Mouse (Mus musculus): ENCODE results near the gene Gm17655. TPM values are rescaled to one million over a fixed set of nuclear protein-coding genes. Genes with fewer than 3 reads are reported as not detected.
"Not testable (repeated sequence)": the region's sequence is repeated elsewhere in the genome, so short reads cannot be mapped to it uniquely, and the experiment has no call there.

Gm17655 gene
- 1 to 10 TPM; 2.9 to 3.6 TPM for total RNA-seq (2021)
- long read RNA-seq, experiment 1: 0 reads
- long read RNA-seq, experiment 2, partial matches to known transcripts: 0 of 1 reads
- long read RNA-seq, experiment 2, other reads (novel, unspliced or antisense): 1 of 1 reads

- intact Hi-C loops (cut with DNase I); DNase-seq: not testable (repeated sequence)
Measured at GRCm38 (mm10) chr5:110072413-110072812, at the start of gene Gm17655. TSS of gene Gm17655 (minus strand) at chr5:110072513.

DNA sequence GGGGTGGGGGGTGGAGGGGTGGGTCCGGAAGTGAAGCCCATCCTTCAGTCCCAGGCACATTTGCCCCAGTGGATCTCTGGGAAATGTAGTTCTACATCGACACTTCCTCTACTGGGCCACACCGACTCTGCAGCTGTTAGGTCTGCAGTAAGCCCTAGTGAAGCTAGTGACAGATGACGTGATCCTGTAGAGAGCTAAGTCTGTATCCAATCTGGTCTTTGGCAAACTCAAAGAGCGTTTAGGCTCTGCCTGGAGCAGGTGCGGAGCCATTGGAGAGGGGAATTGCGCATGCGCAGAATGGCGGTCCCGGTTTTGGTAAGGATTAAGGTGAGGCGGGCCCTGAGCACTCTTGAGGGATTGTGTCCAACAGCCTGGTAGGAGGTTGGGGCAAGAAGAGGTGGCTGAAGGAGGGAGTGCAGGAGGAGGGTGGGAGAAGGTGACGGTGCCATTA lies 37.7 kb upstream of the Gm17655 start, which contains the start of gene Zfp605:
Zfp605 (plus strand) TSS at position 102 of the 451 bp plus-strand sequence.
- intact Hi-C loops (cut with DNase I): loop anchor here (2.0 kb wide), 1 partner anchor 25 kb away; the partner anchor contains the start of gene Chfr
- DNase-seq: peak; percentile 87 to 88

DNA sequence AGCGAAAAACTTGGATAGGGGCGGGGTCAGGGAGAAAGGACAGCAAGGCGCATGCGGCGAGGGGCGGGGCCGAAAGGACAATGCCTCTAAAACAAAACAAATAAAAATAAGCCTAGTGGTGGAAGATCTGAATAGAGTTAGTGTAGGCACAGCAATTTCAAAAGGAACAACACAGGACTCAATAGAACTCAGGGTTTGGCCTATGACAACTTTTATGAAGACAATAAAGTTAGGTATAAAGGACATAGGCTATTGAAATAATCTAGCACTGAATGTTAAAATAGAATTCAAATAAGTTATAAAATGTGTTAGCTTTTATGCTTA lies 36.0 kb upstream of the Gm17655 start:
- no peak for DNase-seq
- intact Hi-C loops (cut with DNase I): no loop called here

DNA sequence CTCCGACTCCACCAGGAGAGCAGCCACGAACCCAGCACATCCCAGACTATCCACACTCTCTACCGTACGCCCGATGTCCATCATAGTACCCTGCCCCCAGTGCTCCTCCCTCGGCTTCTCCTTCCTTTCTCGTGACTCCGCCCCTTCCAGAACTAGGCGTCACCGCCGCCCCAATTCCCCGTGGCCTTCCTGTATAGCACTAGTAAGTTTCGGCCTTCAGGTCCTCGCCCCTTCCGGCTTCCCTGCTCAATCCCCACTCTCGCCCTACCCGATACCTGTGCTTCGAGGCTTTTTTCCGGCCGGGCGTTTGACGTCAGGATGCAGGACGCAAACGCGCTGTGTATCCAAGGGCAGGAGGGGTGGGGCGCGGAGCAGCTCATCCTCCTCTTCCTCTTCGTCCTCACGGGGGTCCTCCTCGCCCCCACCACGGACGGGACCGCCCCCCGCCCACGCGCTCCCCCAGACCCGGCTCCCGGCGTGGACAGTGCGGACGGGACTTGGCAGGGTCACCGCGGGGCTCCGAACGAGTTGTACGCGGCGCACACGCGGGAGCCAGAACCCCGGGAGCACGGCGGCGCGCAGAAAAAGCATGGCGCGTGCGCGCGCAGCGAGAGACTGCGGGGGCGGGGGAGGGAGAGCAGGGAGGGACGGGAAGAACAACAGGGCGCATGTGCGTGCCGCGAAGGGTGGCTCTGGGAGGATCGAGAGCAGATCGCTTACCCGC lies 35.4 kb upstream of the Gm17655 start, which contains the start of gene Gtpbp6:
Gtpbp6 (minus strand) TSS at position 617 of the 724 bp plus-strand sequence.
- intact Hi-C loops (cut with DNase I): no loop called here
- DNase-seq: peak; percentile 95

DNA sequence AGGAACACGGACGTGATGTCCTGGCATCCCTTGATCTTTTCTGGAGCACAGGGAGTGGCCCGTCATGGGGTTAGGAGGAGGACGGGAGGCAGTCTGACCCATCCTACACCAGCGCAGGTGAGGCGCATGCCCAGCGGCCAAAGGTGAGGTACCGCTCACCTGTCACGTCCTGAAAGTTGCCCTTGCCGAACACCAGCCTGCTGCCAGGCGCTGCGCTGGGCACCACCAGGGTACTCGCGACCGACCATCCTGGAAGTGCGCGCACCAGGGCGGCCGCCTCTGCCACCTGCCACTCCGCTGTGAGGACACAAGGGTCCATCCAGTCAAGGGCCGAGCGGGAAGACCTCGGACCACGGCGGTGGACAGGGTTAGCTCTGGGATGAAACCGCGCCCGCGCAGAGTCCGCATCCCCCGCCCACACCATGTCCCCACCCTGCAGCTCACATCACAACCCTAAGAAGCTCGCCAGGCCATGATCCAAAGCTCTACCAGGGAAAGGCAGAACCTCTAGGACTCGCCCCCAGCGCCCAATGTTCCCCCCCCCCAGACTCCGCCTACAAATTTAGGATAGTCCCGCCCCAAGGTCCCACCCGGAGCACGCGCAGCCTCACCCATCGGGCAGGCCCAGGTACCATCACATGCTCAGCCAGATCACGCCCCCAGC lies 34.7 kb upstream of the Gm17655 start:
- no peak for DNase-seq
- intact Hi-C loops (cut with DNase I): no loop called here

GRCm38 (mm10) chr5:110106140-110106871 lies 34.0 kb upstream of the Gm17655 start:
- DNase-seq: no peak

DNA sequence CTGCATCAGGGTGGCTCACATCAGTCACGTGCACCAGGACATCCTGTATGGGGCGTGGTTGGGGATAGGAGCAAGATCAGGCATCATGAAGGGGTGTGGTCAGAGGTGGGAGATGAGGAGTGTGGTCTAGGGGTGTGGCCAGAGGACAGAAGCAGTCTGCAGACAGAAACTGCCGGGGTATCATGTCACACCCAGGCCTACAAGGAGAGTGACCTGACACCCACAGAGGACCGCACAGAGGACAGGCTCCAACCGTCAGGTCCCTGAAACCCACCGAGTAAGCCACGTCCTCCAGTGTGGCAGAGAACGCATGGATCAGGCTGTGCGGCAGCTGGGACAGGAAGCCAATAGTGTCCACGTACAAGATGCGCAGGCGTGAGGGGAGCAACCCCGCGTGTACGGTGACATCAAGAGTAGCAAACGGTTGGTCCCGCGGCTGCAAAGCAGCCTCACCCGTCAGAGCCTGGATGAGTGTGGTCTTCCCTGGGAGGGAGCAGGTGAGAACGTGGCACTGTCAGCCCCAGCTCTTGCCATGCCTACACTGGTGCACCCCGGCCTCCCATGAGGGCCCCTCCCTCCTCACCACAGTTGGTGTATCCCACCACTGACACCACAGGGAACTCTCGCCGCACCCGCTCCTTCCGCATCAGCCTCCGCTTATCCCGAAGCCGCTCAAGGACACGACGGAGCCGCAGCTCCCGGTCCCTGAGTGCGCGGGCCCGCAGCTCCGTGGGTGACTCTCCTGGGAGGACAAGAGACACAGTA lies 32.5 kb upstream of the Gm17655 start:
- no peak for DNase-seq
- intact Hi-C loops (cut with DNase I): no loop called here

More at GRCm38 (mm10) chr5:110106140-110106871, 34.0 kb upstream of the Gm17655 start:
- intact Hi-C loops (cut with DNase I): no loop called here

DNA sequence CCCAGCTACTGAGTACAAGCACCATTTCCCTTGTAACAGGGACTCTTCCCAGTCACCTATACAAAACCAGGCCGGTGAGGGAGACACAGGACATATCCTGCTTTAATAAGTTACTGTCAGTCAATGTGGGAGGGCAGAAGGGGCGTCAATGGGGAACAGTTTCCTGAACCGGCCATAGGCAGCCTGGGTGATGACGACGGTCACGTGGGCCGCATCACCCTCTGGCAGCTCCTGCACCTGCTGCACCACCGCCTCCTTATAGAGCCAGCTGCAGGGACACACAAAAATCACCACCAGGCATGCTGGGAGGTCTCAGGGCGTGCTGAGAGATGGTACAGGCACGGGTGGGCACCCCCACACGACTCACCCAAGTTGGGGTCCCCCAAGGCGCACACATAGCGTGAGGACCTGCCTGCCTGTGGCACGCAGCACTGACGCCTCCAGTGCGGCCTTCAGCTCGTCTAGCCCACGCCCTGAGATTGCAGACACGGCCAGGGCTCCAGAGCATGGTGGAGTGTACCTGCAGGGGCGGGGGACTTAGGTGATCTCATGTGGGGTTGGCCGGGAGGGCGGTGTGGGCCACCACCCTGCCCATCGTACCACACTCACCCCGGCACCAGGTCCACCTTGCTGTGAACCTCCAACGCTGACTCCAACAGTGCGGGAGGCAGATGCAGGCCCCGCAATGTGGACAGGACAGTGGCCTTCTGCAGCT lies 31.7 kb upstream of the Gm17655 start:
- intact Hi-C loops (cut with DNase I): no loop called here
- DNase-seq: no peak

DNA sequence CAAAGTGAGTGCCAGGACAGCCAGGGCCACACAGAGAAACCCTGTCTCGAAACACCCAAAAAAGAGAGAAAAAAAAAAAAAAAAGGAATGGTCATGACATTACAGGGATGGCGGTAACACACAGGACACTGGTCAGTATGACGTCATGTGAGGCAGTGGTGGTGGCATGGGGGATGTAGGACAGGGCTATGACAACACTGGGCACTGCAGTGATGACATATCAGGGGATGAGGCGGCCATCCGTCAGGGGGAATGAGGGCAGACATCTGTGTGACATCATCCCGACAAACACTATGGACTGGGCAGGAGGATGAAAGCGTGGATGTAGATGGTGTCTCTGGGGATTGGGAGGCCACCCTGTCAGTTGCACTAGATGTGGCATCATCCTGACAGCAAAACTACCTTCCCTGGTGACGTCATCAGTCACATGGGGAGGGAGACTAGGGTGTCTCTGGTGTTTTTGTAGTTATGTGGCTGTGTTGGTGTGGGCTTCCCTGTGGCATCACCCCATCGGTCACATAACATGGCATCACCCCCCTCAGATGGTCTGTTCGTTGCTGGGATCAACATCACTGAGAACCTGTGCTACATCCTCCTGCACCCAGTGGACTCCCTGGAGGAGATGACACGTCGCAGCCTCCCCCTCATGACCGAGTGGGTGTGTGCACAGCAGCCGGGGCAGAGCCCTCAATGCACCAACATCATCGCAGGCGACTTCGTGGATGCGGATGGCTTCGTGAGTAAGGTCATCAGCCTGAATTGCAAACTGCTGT lies 30.7 kb upstream of the Gm17655 start:
- no peak for DNase-seq
- intact Hi-C loops (cut with DNase I): no loop called here

- no peak for DNase-seq
- intact Hi-C loops (cut with DNase I): no loop called here
Measured at GRCm38 (mm10) chr5:110102429-110102828, 30.1 kb upstream of the Gm17655 start.

DNA sequence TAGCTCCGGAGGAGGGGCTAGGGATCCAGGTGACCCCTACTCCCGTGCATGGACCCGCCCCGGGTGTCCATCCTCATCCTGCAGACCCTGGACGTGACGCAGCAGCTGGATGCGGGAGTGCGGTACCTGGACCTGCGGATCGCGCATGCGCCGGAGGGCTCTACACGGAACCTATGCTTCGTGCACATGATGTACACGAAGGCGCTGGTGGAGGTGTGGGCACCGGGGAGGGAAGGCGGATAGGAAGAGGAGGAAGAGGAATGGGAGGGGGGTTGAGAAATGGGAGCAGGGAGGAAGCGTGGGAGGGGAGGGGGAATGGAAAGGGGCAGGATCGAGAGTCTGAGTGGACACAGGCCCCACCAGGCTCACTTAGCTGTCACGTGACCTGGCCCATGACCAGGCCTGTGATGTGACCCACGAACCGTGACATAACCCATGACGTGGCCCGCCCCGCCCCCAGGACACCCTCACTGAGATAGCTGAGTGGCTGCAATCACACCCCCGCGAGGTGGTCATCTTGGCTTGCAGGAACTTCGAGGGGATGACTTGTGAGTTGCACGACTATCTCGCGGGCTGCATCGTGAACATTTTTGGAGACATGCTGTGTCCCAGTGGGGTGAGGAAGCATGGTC lies 29.5 kb upstream of the Gm17655 start:
- intact Hi-C loops (cut with DNase I): no loop called here
- peak in 1 of 2 experiments; percentile 32 for DNase-seq

DNA sequence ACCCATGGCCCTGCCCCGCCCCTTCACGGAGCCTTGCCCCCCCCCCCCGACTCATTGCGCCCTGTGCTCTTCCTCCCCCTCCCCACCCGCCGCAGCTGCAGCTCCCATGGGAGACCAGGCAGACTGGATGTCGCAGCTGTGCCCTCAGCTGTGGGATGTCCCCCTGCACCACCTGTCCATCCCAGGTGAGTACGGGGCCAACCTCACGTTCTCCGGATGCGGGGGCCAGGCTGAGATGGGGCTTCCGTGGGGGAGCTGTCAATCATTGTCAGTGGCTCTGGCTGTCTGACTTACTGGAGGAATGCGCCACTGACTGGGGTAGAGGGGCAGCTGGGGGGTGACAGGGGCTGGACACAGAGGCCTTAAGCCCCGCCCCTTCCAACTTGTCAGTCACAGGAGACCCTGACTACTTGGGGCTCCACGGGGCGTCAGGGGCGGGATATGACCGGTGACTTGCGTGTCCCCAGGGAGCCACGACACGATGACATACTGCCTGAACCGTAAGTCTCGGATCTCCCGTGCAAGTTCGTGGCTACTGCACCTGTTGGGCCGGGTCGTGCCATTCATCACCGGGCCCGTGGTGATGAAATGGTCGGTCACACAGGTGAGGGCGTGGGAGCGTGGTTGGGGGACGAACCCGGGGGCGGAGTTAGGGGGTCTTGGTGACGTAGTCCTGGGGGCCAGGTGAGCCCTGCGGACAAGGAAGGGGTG lies 28.8 kb upstream of the Gm17655 start:
- intact Hi-C loops (cut with DNase I): no loop called here

DNA sequence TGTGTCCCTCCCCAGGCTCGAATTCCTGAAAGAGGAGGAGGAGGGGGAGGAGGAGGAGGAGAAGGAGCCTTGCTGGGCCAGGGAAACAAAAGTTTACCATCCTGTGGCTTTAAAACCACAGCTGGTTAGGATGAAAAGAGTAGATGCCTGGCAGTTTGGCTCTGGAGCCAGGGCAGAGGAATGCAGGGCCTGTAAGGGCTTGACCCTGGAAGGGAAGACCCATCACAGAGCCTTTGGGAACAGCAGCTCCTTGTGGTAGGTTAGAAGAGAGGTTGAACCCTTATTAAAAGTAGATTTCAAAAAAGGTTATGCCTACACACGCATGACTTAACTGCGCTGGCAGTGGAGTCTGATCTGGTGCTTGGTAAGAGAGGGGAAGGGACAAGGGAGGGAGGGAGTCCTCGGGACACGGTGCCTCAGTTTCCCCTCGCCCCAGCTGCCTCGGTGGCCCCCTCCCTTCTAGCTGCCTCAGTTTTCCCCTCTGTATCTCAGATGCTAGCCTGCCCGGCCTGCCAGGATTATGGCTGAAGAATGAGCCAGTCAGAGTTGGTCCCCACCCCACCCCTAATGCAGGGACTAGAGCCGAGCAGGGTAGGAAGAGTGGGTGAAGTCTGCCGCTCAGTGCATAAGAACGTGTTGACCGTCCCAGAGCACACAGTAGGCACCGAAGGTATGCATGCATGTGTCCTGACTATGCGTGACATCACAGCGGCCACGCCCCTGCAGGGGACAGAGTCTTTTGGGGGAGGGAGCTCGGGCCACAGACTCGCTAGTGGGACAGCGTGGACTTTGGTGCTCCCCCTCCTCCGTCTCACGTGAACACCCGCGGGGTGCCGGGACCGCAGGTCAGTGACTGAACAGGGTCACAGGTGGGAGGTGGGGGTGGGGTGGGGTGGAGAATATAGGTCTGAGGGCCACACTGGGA lies 27.6 kb upstream of the Gm17655 start, which contains the start of gene Plcxd1:
Plcxd1 (plus strand) TSS at position 314 of the 925 bp plus-strand sequence.
- intact Hi-C loops (cut with DNase I): no loop called here

More for the DNA sequence above, 28.8 kb upstream of the Gm17655 start:
- no peak for DNase-seq

DNA sequence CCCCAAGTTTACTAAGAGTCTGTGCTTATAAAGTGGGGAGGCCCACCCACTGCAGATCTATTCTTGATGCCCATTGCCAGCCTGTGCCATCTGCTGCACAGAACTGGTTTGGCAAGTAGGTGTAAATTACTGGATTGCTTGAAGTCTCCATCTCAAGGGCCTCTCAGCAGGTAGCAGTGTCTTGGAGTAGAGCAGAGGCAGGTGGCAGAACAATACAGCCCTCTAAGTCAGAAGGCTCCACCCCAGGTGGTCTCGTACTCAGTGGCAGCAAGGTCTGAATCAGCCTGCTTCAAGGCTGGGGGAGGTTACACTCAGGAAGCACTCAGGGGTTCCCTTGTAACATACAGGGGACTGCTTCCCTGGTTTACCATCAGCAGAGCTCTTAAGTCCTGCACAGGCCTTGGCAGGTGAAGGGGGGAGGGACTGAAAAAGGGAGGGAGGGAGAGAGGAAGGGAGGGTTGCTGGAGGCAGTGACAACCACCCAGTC lies 26.7 kb upstream of the Gm17655 start:
- DNase-seq: no peak
- intact Hi-C loops (cut with DNase I): no loop called here

More for the DNA sequence above, 27.6 kb upstream of the Gm17655 start, which contains the start of gene Plcxd1:
- no peak for DNase-seq

DNA sequence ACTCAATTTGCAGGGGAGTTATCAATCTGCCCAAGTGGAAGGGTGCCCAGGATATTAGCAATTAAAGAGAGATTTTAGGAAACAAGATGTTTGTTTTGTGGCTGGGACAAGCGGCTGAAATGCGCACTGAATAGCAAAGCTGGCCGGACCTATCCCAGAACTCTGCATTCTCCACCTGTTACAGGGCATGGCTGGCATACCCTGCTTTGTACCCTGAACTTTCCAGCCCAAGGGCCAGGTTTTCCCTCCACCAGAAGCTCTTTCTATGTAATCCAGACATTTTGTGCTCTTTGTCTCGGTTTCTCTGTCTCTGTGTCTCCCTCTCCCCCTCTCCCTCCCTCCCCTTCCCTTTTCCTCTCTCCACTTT lies 22.5 kb upstream of the Gm17655 start:
- DNase-seq: no peak
- intact Hi-C loops (cut with DNase I): loop anchor here (5.0 kb wide), 1 partner anchor 38 kb away; no protein-coding TSS in a partner anchor

All from heart, postnatal 14 days (tissue).